Mouse (Mus musculus): ENCODE results near the gene Il12rb1. TPM values are rescaled to one million over a fixed set of nuclear protein-coding genes. Genes with fewer than 3 reads are reported as not detected.

Gene Il12rb1
- 0.45 TPM in 1 of 2 replicates, not detected in the other for polyA plus RNA-seq (2014; fragmentation: Nextera tagmentation; extraction: Ambion mirVana)

- 61% methylated on average over 5 of the region's 5 CpGs for WGBS
- Histone ChIP-seq H3K9ac (replicated peaks; ENCODE audit: low read length) (no peak within 1 kb of the TSS), H3K4me2 (ENCODE audit: low read length) (no peak within 1 kb of the TSS), H3K27me3 (ENCODE audit: control insufficient read depth, insufficient read depth, low read length) (peaks cover 21% of the 10 kb centered on the region), H3K9me3 (ENCODE audit: control insufficient read depth, low read length) (no peaks in the 10 kb centered on the region), H3K27ac (replicated peaks; ENCODE audit: low read depth, low read length) (no peak within 1 kb of the TSS), H3K4me3 (replicated peaks; ENCODE audit: low read depth, low read length) (no peak within 1 kb of the TSS), H3K36me3 (ENCODE audit: control insufficient read depth, insufficient read depth, low read length) (no peaks in the 10 kb centered on the region), H3K4me1 (ENCODE audit: control insufficient read depth, insufficient read depth, low read length) (peaks cover 11% of the 10 kb centered on the region)
- DNase-seq (no peak), ATAC-seq (ENCODE audit: low FRiP score, low TSS enrichment) (no peak)
These were observed at the start of gene Il12rb1 for GRCm38 (mm10) chr8:70808239-70808638. TSS of gene Il12rb1 (plus strand) at chr8:70808449.

GRCm38 (mm10) chr8:70758616-70759561 lies 49.4 kb upstream of the Il12rb1 start:
- Histone ChIP-seq H3K9me3 (ENCODE audit: control insufficient read depth, low read length) (no peaks in the 10 kb centered on the region), H3K4me3 (replicated peaks; ENCODE audit: low read depth, low read length) (0 out of 2 replicates have a peak overlapping the region, but pooled peaks have one; percentile 60), H3K9ac (replicated peaks; ENCODE audit: low read length) (no peak overlapping the region), H3K4me2 (ENCODE audit: low read length) (no peak overlapping the region; the same call in 1 of the 2 replicates), H3K4me1 (ENCODE audit: control insufficient read depth, insufficient read depth, low read length) (peaks cover 25% of the 10 kb centered on the region), H3K36me3 (ENCODE audit: control insufficient read depth, insufficient read depth, low read length) (peaks cover 32% of the 10 kb centered on the region), H3K27ac (replicated peaks; ENCODE audit: low read depth, low read length) (no peak overlapping the region), H3K27me3 (ENCODE audit: control insufficient read depth, insufficient read depth, low read length) (no peaks in the 10 kb centered on the region)
- DNase-seq (no peak), ATAC-seq (ENCODE audit: low FRiP score, low TSS enrichment) (no peak)
- 72% methylated on average over 19 of the region's 19 CpGs for WGBS

GRCm38 (mm10) chr8:70760350-70760749 lies 47.9 kb upstream of the Il12rb1 start:
- H3K27me3 ChIP-seq (ENCODE audit: control insufficient read depth, insufficient read depth, low read length): no peaks in the 10 kb centered on the region
- peaks cover 37% of the 10 kb centered on the region for H3K36me3 ChIP-seq (ENCODE audit: control insufficient read depth, insufficient read depth, low read length)
- no peak for DNase-seq
- H3K27ac ChIP-seq (replicated peaks; ENCODE audit: low read depth, low read length): peak overlapping the region; percentile 73
- peak overlapping the region; percentile 60 for H3K4me3 ChIP-seq (replicated peaks; ENCODE audit: low read depth, low read length)
- peak overlapping the region; percentile 79 for H3K9ac ChIP-seq (replicated peaks; ENCODE audit: low read length)
- ATAC-seq (ENCODE audit: low FRiP score, low TSS enrichment): no peak; the same call in 1 of the 2 replicates
- peaks cover 22% of the 10 kb centered on the region for H3K4me1 ChIP-seq (ENCODE audit: control insufficient read depth, insufficient read depth, low read length)
- WGBS: under 1% methylated on average over 22 of the region's 22 CpGs
- H3K9me3 ChIP-seq (ENCODE audit: control insufficient read depth, low read length): no peaks in the 10 kb centered on the region
- peak overlapping the region; percentile 84 for H3K4me2 ChIP-seq (ENCODE audit: low read length)

- H3K36me3 ChIP-seq (ENCODE audit: control insufficient read depth, insufficient read depth, low read length): peaks cover 36% of the 10 kb centered on the region
- no peaks in the 10 kb centered on the region for H3K9me3 ChIP-seq (ENCODE audit: control insufficient read depth, low read length)
- ATAC-seq (ENCODE audit: low FRiP score, low TSS enrichment): peak; percentile 95
- H3K27ac ChIP-seq (replicated peaks; ENCODE audit: low read depth, low read length): peak within 1 kb of the TSS; percentile 73
- DNase-seq: peak; percentile 98
- H3K4me2 ChIP-seq (ENCODE audit: low read length): peak within 1 kb of the TSS; percentile 84
- WGBS: under 1% methylated on average over 55 of the region's 55 CpGs
- peaks cover 18% of the 10 kb centered on the region for H3K4me1 ChIP-seq (ENCODE audit: control insufficient read depth, insufficient read depth, low read length)
- H3K27me3 ChIP-seq (ENCODE audit: control insufficient read depth, insufficient read depth, low read length): no peaks in the 10 kb centered on the region
- H3K4me3 ChIP-seq (replicated peaks; ENCODE audit: low read depth, low read length): peak within 1 kb of the TSS; percentile 60
- H3K9ac ChIP-seq (replicated peaks; ENCODE audit: low read length): peak within 1 kb of the TSS; percentile 79
These were observed 47.4 kb upstream of the Il12rb1 start, which contains the start of gene Mpv17l2 for GRCm38 (mm10) chr8:70760775-70761406. TSS of gene Mpv17l2 (minus strand) at chr8:70760946.

GRCm38 (mm10) chr8:70762118-70762517 lies 46.1 kb upstream of the Il12rb1 start:
- Histone ChIP-seq H3K27me3 (ENCODE audit: control insufficient read depth, insufficient read depth, low read length) (peaks cover 11% of the 10 kb centered on the region; the same call in 1 of the 2 replicates), H3K9ac (replicated peaks; ENCODE audit: low read length) (no peak overlapping the region), H3K4me3 (replicated peaks; ENCODE audit: low read depth, low read length) (no peak overlapping the region), H3K9me3 (ENCODE audit: control insufficient read depth, low read length) (no peaks in the 10 kb centered on the region), H3K36me3 (ENCODE audit: control insufficient read depth, insufficient read depth, low read length) (peaks cover 24% of the 10 kb centered on the region), H3K4me1 (ENCODE audit: control insufficient read depth, insufficient read depth, low read length) (peaks cover 26% of the 10 kb centered on the region), H3K4me2 (ENCODE audit: low read length) (no peak overlapping the region), H3K27ac (replicated peaks; ENCODE audit: low read depth, low read length) (no peak overlapping the region)
- no peak for DNase-seq
- 76% methylated on average over 1 of the region's 1 CpGs for WGBS
- no peak for ATAC-seq (ENCODE audit: low FRiP score, low TSS enrichment)

GRCm38 (mm10) chr8:70763354-70763753 lies 44.9 kb upstream of the Il12rb1 start:
- no peaks in the 10 kb centered on the region for H3K9me3 ChIP-seq (ENCODE audit: control insufficient read depth, low read length)

GRCm38 (mm10) chr8:70764026-70764425 lies 44.2 kb upstream of the Il12rb1 start:
- Histone ChIP-seq H3K27me3 (ENCODE audit: control insufficient read depth, insufficient read depth, low read length) (peaks cover 12% of the 10 kb centered on the region; the same call in 1 of the 2 replicates), H3K27ac (replicated peaks; ENCODE audit: low read depth, low read length) (no peak overlapping the region), H3K4me3 (replicated peaks; ENCODE audit: low read depth, low read length) (no peak overlapping the region), H3K4me2 (ENCODE audit: low read length) (no peak overlapping the region), H3K4me1 (ENCODE audit: control insufficient read depth, insufficient read depth, low read length) (peaks cover 26% of the 10 kb centered on the region), H3K36me3 (ENCODE audit: control insufficient read depth, insufficient read depth, low read length) (peaks cover 20% of the 10 kb centered on the region), H3K9me3 (ENCODE audit: control insufficient read depth, low read length) (no peaks in the 10 kb centered on the region), H3K9ac (replicated peaks; ENCODE audit: low read length) (no peak overlapping the region)
- ATAC-seq (ENCODE audit: low FRiP score, low TSS enrichment) (no peak), DNase-seq (no peak)
- 87% methylated on average over 8 of the region's 8 CpGs for WGBS

More at GRCm38 (mm10) chr8:70763354-70763753, 44.9 kb upstream of the Il12rb1 start:
- H3K27ac ChIP-seq (replicated peaks; ENCODE audit: low read depth, low read length): no peak overlapping the region
- 5% methylated on average over 3 of the region's 3 CpGs for WGBS
- H3K9ac ChIP-seq (replicated peaks; ENCODE audit: low read length): no peak overlapping the region
- peaks cover 12% of the 10 kb centered on the region; the same call in 1 of the 2 replicates for H3K27me3 ChIP-seq (ENCODE audit: control insufficient read depth, insufficient read depth, low read length)
- DNase-seq (peak; percentile 63), ATAC-seq (ENCODE audit: low FRiP score, low TSS enrichment) (no peak)
- peaks cover 20% of the 10 kb centered on the region for H3K36me3 ChIP-seq (ENCODE audit: control insufficient read depth, insufficient read depth, low read length)
- H3K4me1 ChIP-seq (ENCODE audit: control insufficient read depth, insufficient read depth, low read length): peaks cover 26% of the 10 kb centered on the region
- H3K4me2 ChIP-seq (ENCODE audit: low read length): no peak overlapping the region
- no peak overlapping the region for H3K4me3 ChIP-seq (replicated peaks; ENCODE audit: low read depth, low read length)

- DNase-seq: no peak
- Histone ChIP-seq H3K27me3 (ENCODE audit: control insufficient read depth, insufficient read depth, low read length) (peaks cover 12% of the 10 kb centered on the region; the same call in 1 of the 2 replicates), H3K4me1 (ENCODE audit: control insufficient read depth, insufficient read depth, low read length) (peaks cover 22% of the 10 kb centered on the region), H3K9me3 (ENCODE audit: control insufficient read depth, low read length) (no peaks in the 10 kb centered on the region), H3K27ac (replicated peaks; ENCODE audit: low read depth, low read length) (no peak overlapping the region), H3K4me2 (ENCODE audit: low read length) (no peak overlapping the region), H3K4me3 (replicated peaks; ENCODE audit: low read depth, low read length) (no peak overlapping the region), H3K36me3 (ENCODE audit: control insufficient read depth, insufficient read depth, low read length) (peaks cover 27% of the 10 kb centered on the region), H3K9ac (replicated peaks; ENCODE audit: low read length) (no peak overlapping the region)
- WGBS: 96% methylated on average over 13 of the region's 13 CpGs
- no peak for ATAC-seq (ENCODE audit: low FRiP score, low TSS enrichment)
These were observed 43.6 kb upstream of the Il12rb1 start for GRCm38 (mm10) chr8:70764676-70765075.

Measured in midbrain, embryonic 14.5 days (tissue).